Comparison of ENCODE assay signal across 9 mouse cellular contexts in genomic region chr16:25060266-25060665, GRCm38 (mm10).
DNase-seq lines count a peak whose midpoint lies in the region; ATAC-seq and TF ChIP-seq lines count a peak whose summit lies in the region.
"Had no signal": no experiment of that assay in that cellular context is flagged by ENCODE, and none has a peak within 500 bp of the region (broad histone marks: within the 10 kb centered on the region; RNA-seq: fewer than 3 reads in every experiment).

No protein-coding gene starts in this region.

- H3K4me1 ChIP-seq in kidney, embryonic 15.5 days = peaks cover 19% of the 10 kb centered on the region
- peaks cover 6% of the 10 kb centered on the region for H3K4me1 ChIP-seq in ES-Bruce4 (ENCODE audit: control insufficient read depth, insufficient read depth, low read length)
- H3K4me1 ChIP-seq in forebrain, postnatal 0 days (ENCODE audit: insufficient read depth) = peaks cover 14% of the 10 kb centered on the region

- H3K4me3 ChIP-seq in kidney, embryonic 15.5 days (replicated peaks) = no peak overlapping the region; the same call in 1 of the 2 replicates
- no peak overlapping the region for H3K4me3 ChIP-seq in ES-Bruce4 (ENCODE audit: low read depth, low read length)
- H3K4me3 ChIP-seq in forebrain, postnatal 0 days (ENCODE audit: low read depth, low read length) = no peak overlapping the region
- H3K4me3 ChIP-seq: erythroblast, embryonic 14.5 days had no signal

- no peak overlapping the region; the same call in 1 of the 2 replicates for H3K9ac ChIP-seq in kidney, embryonic 15.5 days
- 0 out of 2 replicates have a peak overlapping the region, but pooled peaks have one; percentile 78 for H3K9ac ChIP-seq in ES-Bruce4 (ENCODE audit: low read depth, poor library complexity, severe bottlenecking)
- H3K9ac ChIP-seq in forebrain, postnatal 0 days = no peak overlapping the region

- H3K27me3 ChIP-seq in kidney, embryonic 15.5 days = 0 out of 2 replicates have a peak, but pooled peaks cover 2% of the 10 kb centered on the region
- no peaks in the 10 kb centered on the region; the same call in 1 of the 2 replicates for H3K27me3 ChIP-seq in ES-Bruce4 (ENCODE audit: control insufficient read depth, insufficient read depth, low read length, poor library complexity, severe bottlenecking)
- H3K27me3 ChIP-seq in forebrain, postnatal 0 days (ENCODE audit: insufficient read depth, low read length) = no peaks in the 10 kb centered on the region

- DNase-seq in CD4-positive, CD25-positive, alpha-beta regulatory T cell, adult 2 months (ENCODE audit: low read depth, low spot score) = peak; percentile 5
- DNase-seq in kidney, adult 8-10 months = no peak
- no peak for DNase-seq in forebrain, postnatal 0 days
- no peak for DNase-seq in thymus, postnatal 0 days (ENCODE audit: low spot score)
- no peak for DNase-seq in gastrocnemius, postnatal 4 days (ENCODE audit: low spot score in 2 of 2)

- TF ChIP-seq POLR2A in ES-Bruce4 (IDR thresholded peaks at IDR 0.05; ENCODE audit: insufficient read depth, low read length) = no peak

- ATAC-seq in CD4-positive, CD25-positive, alpha-beta regulatory T cell, adult 4 months = no peak
- no peak for ATAC-seq in kidney, embryonic 15.5 days (replicated peaks; ENCODE audit: low FRiP score)
- no peak for ATAC-seq in forebrain, postnatal 0 days

- H3K4me2 ChIP-seq in kidney, embryonic 15.5 days = peak overlapping the region; percentile 76
- H3K4me2 ChIP-seq in forebrain, postnatal 0 days (ENCODE audit: low read depth) = no peak overlapping the region

- TF ChIP-seq CTCF in ES-Bruce4 (IDR thresholded peaks at IDR 0.05; ENCODE audit: low read depth, low read length) = no peak
- no peak for TF ChIP-seq CTCF in forebrain, postnatal 0 days (IDR thresholded peaks at IDR 0.05; ENCODE audit: low read depth)

- H3K27ac ChIP-seq in kidney, embryonic 15.5 days = peak overlapping the region; percentile 99
- peak overlapping the region; percentile 94 for H3K27ac ChIP-seq in ES-Bruce4 (ENCODE audit: insufficient read depth, low read length)
- H3K27ac ChIP-seq in forebrain, postnatal 0 days (ENCODE audit: low read depth, low read length) = peak overlapping the region; percentile 99

- no peaks in the 10 kb centered on the region for H3K9me3 ChIP-seq in kidney, embryonic 15.5 days (replicated peaks)
- no peaks in the 10 kb centered on the region for H3K9me3 ChIP-seq in ES-Bruce4 (replicated peaks; ENCODE audit: control insufficient read depth, insufficient read depth, low read length, poor library complexity, severe bottlenecking)
- no peaks in the 10 kb centered on the region for H3K9me3 ChIP-seq in forebrain, postnatal 0 days (ENCODE audit: low read length)

- 82% methylated on average over 8 of the region's 8 CpGs for WGBS in kidney, embryonic 15.5 days
- 73% methylated on average over 8 of the region's 8 CpGs for WGBS in forebrain, postnatal 0 days

- H3K36me3 ChIP-seq in kidney, embryonic 15.5 days = no peaks in the 10 kb centered on the region
- no peaks in the 10 kb centered on the region for H3K36me3 ChIP-seq in ES-Bruce4 (ENCODE audit: control insufficient read depth, insufficient read depth, low read length, poor library complexity, severe bottlenecking)
- no peaks in the 10 kb centered on the region for H3K36me3 ChIP-seq in forebrain, postnatal 0 days (ENCODE audit: insufficient read depth)

- TF ChIP-seq EP300 in ES-Bruce4 (IDR thresholded peaks at IDR 0.05; ENCODE audit: insufficient read depth, low read depth, low read length) = no peak
